Mouse (Mus musculus): ENCODE results near the gene Ehbp1. TPM values are rescaled to one million over a fixed set of nuclear protein-coding genes. Genes with fewer than 3 reads are reported as not detected.
A peak's percentile ranks its signal among the peaks of the same experiment; 100 is the strongest.

Ehbp1 gene
- polyA plus RNA-seq, 1 experiment from 2014 or later: 21.7 TPM

GRCm38 (mm10) chr11:22301164-22301563 lies 40.9 kb downstream of the Ehbp1 start:
- Histone ChIP-seq H3K27me3 (ENCODE audit: control insufficient read depth, insufficient read depth, low read length) (no peaks in the 10 kb centered on the region), H3K9me3 (ENCODE audit: control insufficient read depth, low read depth, low read length) (no peaks in the 10 kb centered on the region), H3K36me3 (ENCODE audit: control insufficient read depth, insufficient read depth, low read length) (no peaks in the 10 kb centered on the region), H3K9ac (replicated peaks; ENCODE audit: low read depth, low read length) (no peak overlapping the region), H3K27ac (ENCODE audit: low read length) (no peak overlapping the region), H3K4me2 (replicated peaks; ENCODE audit: low read depth, low read length) (no peak overlapping the region), H3K4me3 (ENCODE audit: low read depth, low read length) (no peak overlapping the region), H3K4me1 (ENCODE audit: control insufficient read depth, insufficient read depth, low read length) (no peaks in the 10 kb centered on the region)
- WGBS: 65% methylated on average over 6 of the region's 6 CpGs
- ATAC-seq (ENCODE audit: insufficient number of reproducible peaks, insufficient read depth, low FRiP score, low read depth): no peak

GRCm38 (mm10) chr11:22289164-22289563 lies 52.9 kb downstream of the Ehbp1 start:
- H3K4me1 ChIP-seq (ENCODE audit: control insufficient read depth, insufficient read depth, low read length): no peaks in the 10 kb centered on the region; the same call in 1 of the 2 replicates
- no peak overlapping the region for H3K9ac ChIP-seq (replicated peaks; ENCODE audit: low read depth, low read length)
- no peak overlapping the region for H3K27ac ChIP-seq (ENCODE audit: low read length)
- no peak overlapping the region for H3K4me2 ChIP-seq (replicated peaks; ENCODE audit: low read depth, low read length)
- H3K27me3 ChIP-seq (ENCODE audit: control insufficient read depth, insufficient read depth, low read length): no peaks in the 10 kb centered on the region
- ATAC-seq (ENCODE audit: insufficient number of reproducible peaks, insufficient read depth, low FRiP score, low read depth): no peak
- no peak overlapping the region for H3K4me3 ChIP-seq (ENCODE audit: low read depth, low read length)
- no peaks in the 10 kb centered on the region for H3K9me3 ChIP-seq (ENCODE audit: control insufficient read depth, low read depth, low read length)
- H3K36me3 ChIP-seq (ENCODE audit: control insufficient read depth, insufficient read depth, low read length): no peaks in the 10 kb centered on the region

- Histone ChIP-seq H3K27me3 (ENCODE audit: control insufficient read depth, insufficient read depth, low read length) (no peaks in the 10 kb centered on the region), H3K9me3 (ENCODE audit: control insufficient read depth, low read depth, low read length) (no peaks in the 10 kb centered on the region), H3K4me1 (ENCODE audit: control insufficient read depth, insufficient read depth, low read length) (no peaks in the 10 kb centered on the region; the same call in 1 of the 2 replicates), H3K4me2 (replicated peaks; ENCODE audit: low read depth, low read length) (peak overlapping the region; percentile 65), H3K4me3 (ENCODE audit: low read depth, low read length) (peak overlapping the region; percentile 54), H3K36me3 (ENCODE audit: control insufficient read depth, insufficient read depth, low read length) (no peaks in the 10 kb centered on the region; the same call in 1 of the 2 replicates), H3K9ac (replicated peaks; ENCODE audit: low read depth, low read length) (peak overlapping the region; percentile 57), H3K27ac (ENCODE audit: low read length) (peak overlapping the region; percentile 90)
- 1% methylated on average over 6 of the region's 6 CpGs for WGBS
- ATAC-seq (ENCODE audit: insufficient number of reproducible peaks, insufficient read depth, low FRiP score, low read depth): no peak
Observed at GRCm38 (mm10) chr11:22287513-22287900, 54.6 kb downstream of the Ehbp1 start.

DNA sequence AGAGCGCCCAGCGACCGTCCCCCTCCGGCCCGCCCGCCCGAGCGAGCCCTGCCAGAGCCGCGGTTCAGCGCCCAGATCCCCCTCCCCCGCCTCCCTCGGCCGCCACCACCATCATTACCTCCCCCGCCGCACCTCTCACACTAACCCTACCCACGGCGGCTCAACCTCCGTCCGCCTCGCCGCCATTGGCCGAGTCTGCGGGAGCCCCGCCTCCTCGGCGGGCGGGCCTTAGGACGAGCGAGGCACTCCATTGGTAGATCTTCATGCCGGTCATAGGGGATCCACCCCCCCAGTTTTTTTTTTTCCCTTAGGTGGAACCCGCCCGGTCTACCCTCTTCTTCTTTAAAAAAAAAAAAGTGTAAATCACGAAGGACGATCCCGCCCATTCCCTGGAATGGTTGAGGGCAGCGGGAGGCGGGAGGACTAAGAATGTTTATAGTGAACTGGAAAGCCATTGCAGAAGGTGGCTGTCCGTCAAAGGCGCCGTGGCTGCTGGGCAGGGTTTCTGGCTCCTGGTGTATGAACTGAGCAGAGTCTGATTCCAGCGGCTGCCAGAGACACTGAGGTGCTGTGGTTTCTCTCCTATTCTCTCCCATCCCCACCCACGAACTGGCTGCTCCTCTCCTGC lies 55.1 kb downstream of the Ehbp1 start:
- H3K4me3 ChIP-seq (ENCODE audit: low read depth, low read length): peak overlapping the region; percentile 74
- WGBS: under 1% methylated on average over 41 of the region's 43 CpGs
- peaks cover 4% of the 10 kb centered on the region for H3K36me3 ChIP-seq (ENCODE audit: control insufficient read depth, insufficient read depth, low read length)
- H3K9me3 ChIP-seq (ENCODE audit: control insufficient read depth, low read depth, low read length): no peaks in the 10 kb centered on the region
- H3K4me1 ChIP-seq (ENCODE audit: control insufficient read depth, insufficient read depth, low read length): no peaks in the 10 kb centered on the region; the same call in 1 of the 2 replicates
- H3K4me2 ChIP-seq (replicated peaks; ENCODE audit: low read depth, low read length): peak overlapping the region; percentile 65
- peak; percentile 99 for ATAC-seq (ENCODE audit: insufficient number of reproducible peaks, insufficient read depth, low FRiP score, low read depth)
- peak overlapping the region; percentile 77 for H3K9ac ChIP-seq (replicated peaks; ENCODE audit: low read depth, low read length)
- H3K27me3 ChIP-seq (ENCODE audit: control insufficient read depth, insufficient read depth, low read length): no peaks in the 10 kb centered on the region
- H3K27ac ChIP-seq (ENCODE audit: low read length): peak overlapping the region; percentile 90

GRCm38 (mm10) chr11:22286371-22286872 lies 55.7 kb downstream of the Ehbp1 start:
- no peaks in the 10 kb centered on the region; the same call in 1 of the 2 replicates for H3K4me1 ChIP-seq (ENCODE audit: control insufficient read depth, insufficient read depth, low read length)
- H3K9me3 ChIP-seq (ENCODE audit: control insufficient read depth, low read depth, low read length): no peaks in the 10 kb centered on the region
- H3K27ac ChIP-seq (ENCODE audit: low read length): peak overlapping the region; percentile 86
- peak overlapping the region; percentile 77 for H3K9ac ChIP-seq (replicated peaks; ENCODE audit: low read depth, low read length)
- peak overlapping the region; percentile 74 for H3K4me3 ChIP-seq (ENCODE audit: low read depth, low read length)
- peak; percentile 59 for ATAC-seq (ENCODE audit: insufficient number of reproducible peaks, insufficient read depth, low FRiP score, low read depth)
- peaks cover 9% of the 10 kb centered on the region for H3K36me3 ChIP-seq (ENCODE audit: control insufficient read depth, insufficient read depth, low read length)
- peak overlapping the region; percentile 62 for H3K4me2 ChIP-seq (replicated peaks; ENCODE audit: low read depth, low read length)
- WGBS: 2% methylated on average over 39 of the region's 39 CpGs
- no peaks in the 10 kb centered on the region for H3K27me3 ChIP-seq (ENCODE audit: control insufficient read depth, insufficient read depth, low read length)

DNA sequence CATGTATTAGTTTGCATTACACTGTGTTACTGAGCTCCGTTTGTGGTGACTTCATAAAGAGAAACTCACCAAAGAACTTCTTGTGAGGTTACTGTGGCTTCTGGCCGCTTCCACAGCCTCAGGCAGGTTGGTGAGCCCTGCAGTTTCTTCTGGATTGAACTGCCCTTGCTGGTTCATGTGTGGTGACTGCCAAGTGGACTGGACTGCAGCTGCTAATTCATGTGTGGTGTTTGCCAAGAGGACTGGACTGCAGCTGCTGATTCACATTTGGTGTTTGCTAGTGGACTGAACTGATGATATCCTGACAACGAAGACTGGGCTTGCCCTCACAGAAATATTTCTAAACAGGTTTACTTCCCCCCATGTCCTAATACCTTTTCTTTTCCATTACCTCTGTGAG lies 65.4 kb downstream of the Ehbp1 start:
- Histone ChIP-seq H3K9ac (replicated peaks; ENCODE audit: low read depth, low read length) (no peak overlapping the region), H3K36me3 (ENCODE audit: control insufficient read depth, insufficient read depth, low read length) (peaks cover 5% of the 10 kb centered on the region; the same call in 1 of the 2 replicates), H3K27me3 (ENCODE audit: control insufficient read depth, insufficient read depth, low read length) (no peaks in the 10 kb centered on the region), H3K27ac (ENCODE audit: low read length) (no peak overlapping the region), H3K4me2 (replicated peaks; ENCODE audit: low read depth, low read length) (no peak overlapping the region), H3K4me1 (ENCODE audit: control insufficient read depth, insufficient read depth, low read length) (no peaks in the 10 kb centered on the region), H3K9me3 (ENCODE audit: control insufficient read depth, low read depth, low read length) (0 out of 2 replicates have a peak, but pooled peaks cover 6% of the 10 kb centered on the region), H3K4me3 (ENCODE audit: low read depth, low read length) (no peak overlapping the region)
- WGBS: 87% methylated on average over 3 of the region's 3 CpGs
- no peak for ATAC-seq (ENCODE audit: insufficient number of reproducible peaks, insufficient read depth, low FRiP score, low read depth)

DNA sequence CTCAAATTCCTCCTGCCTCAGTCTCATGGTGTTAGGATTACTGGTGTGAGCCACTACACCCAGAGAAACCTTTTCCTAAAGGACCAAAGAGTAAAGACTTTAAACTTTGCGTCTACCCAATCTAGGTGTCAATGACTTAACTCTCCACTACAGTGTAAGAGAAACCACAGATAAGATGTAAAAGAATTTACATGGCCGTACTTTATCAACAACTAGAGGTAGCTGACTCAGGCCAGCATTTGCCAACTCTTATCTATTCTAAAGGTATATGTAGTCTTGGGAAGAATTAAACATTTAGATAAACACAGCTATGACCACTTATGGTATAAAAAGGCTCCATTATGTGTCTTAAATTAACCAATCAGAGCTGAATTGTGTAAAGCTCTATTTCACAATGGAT lies 67.9 kb downstream of the Ehbp1 start:
- no peaks in the 10 kb centered on the region for H3K27me3 ChIP-seq (ENCODE audit: control insufficient read depth, insufficient read depth, low read length)
- peaks cover 3% of the 10 kb centered on the region; the same call in 1 of the 2 replicates for H3K36me3 ChIP-seq (ENCODE audit: control insufficient read depth, insufficient read depth, low read length)
- no peak for ATAC-seq (ENCODE audit: insufficient number of reproducible peaks, insufficient read depth, low FRiP score, low read depth)
- H3K9me3 ChIP-seq (ENCODE audit: control insufficient read depth, low read depth, low read length): 0 out of 2 replicates have a peak, but pooled peaks cover 6% of the 10 kb centered on the region
- no peak overlapping the region for H3K27ac ChIP-seq (ENCODE audit: low read length)
- WGBS: 80% methylated on average over 2 of the region's 2 CpGs
- H3K4me2 ChIP-seq (replicated peaks; ENCODE audit: low read depth, low read length): no peak overlapping the region
- no peak overlapping the region for H3K9ac ChIP-seq (replicated peaks; ENCODE audit: low read depth, low read length)
- H3K4me1 ChIP-seq (ENCODE audit: control insufficient read depth, insufficient read depth, low read length): peaks cover 3% of the 10 kb centered on the region; the same call in 1 of the 2 replicates
- H3K4me3 ChIP-seq (ENCODE audit: low read depth, low read length): no peak overlapping the region

GRCm38 (mm10) chr11:22273378-22273777 lies 68.7 kb downstream of the Ehbp1 start:
- no peak overlapping the region for H3K27ac ChIP-seq (ENCODE audit: low read length)
- H3K9me3 ChIP-seq (ENCODE audit: control insufficient read depth, low read depth, low read length): 0 out of 2 replicates have a peak, but pooled peaks cover 6% of the 10 kb centered on the region
- ATAC-seq (ENCODE audit: insufficient number of reproducible peaks, insufficient read depth, low FRiP score, low read depth): no peak
- no peak overlapping the region for H3K4me3 ChIP-seq (ENCODE audit: low read depth, low read length)
- H3K27me3 ChIP-seq (ENCODE audit: control insufficient read depth, insufficient read depth, low read length): no peaks in the 10 kb centered on the region
- H3K4me2 ChIP-seq (replicated peaks; ENCODE audit: low read depth, low read length): no peak overlapping the region
- H3K9ac ChIP-seq (replicated peaks; ENCODE audit: low read depth, low read length): no peak overlapping the region
- H3K36me3 ChIP-seq (ENCODE audit: control insufficient read depth, insufficient read depth, low read length): peaks cover 3% of the 10 kb centered on the region; the same call in 1 of the 2 replicates
- H3K4me1 ChIP-seq (ENCODE audit: control insufficient read depth, insufficient read depth, low read length): peaks cover 3% of the 10 kb centered on the region; the same call in 1 of the 2 replicates
- WGBS: 85% methylated on average over 7 of the region's 7 CpGs
